Mouse (Mus musculus): ENCODE measurements around the gene Npsr1. TPM values are rescaled to one million over a fixed set of nuclear protein-coding genes. Genes with fewer than 3 reads are reported as not detected.

The Npsr1 gene
- polyA plus RNA-seq, 1 experiment from 2014 or later: not detected

DNA sequence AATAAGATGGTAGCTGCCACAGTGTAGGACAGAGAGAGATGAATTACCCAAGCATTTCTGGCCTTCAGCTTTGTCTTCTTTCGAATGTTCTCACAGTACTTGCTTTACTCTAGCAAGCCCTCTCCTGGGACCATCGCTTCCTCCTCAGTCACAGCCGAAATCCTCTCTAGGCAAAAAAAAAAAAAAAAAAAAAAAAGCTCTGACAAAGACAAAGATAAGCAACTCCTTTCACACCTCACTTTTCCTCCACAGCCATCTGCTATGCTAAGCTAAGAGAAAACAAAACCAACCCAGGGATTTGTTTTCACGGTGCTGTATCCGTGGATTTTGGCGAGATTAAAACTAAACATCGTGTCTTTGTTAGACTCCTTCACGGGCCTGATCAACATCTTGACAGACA, 156.4 kb downstream of the Npsr1 start:
- WGBS: 69% methylated on average over 8 of the region's 8 CpGs
- Histone ChIP-seq H3K4me2 (no peak overlapping the region), H3K36me3 (no peaks in the 10 kb centered on the region), H3K27me3 (no peaks in the 10 kb centered on the region), H3K9ac (no peak overlapping the region), H3K9me3 (no peaks in the 10 kb centered on the region), H3K4me1 (no peaks in the 10 kb centered on the region), H3K4me3 (no peak overlapping the region), H3K27ac (no peak overlapping the region)
- no peak for ATAC-seq (ENCODE audit: insufficient number of reproducible peaks, low FRiP score, low TSS enrichment, low read depth)

DNA sequence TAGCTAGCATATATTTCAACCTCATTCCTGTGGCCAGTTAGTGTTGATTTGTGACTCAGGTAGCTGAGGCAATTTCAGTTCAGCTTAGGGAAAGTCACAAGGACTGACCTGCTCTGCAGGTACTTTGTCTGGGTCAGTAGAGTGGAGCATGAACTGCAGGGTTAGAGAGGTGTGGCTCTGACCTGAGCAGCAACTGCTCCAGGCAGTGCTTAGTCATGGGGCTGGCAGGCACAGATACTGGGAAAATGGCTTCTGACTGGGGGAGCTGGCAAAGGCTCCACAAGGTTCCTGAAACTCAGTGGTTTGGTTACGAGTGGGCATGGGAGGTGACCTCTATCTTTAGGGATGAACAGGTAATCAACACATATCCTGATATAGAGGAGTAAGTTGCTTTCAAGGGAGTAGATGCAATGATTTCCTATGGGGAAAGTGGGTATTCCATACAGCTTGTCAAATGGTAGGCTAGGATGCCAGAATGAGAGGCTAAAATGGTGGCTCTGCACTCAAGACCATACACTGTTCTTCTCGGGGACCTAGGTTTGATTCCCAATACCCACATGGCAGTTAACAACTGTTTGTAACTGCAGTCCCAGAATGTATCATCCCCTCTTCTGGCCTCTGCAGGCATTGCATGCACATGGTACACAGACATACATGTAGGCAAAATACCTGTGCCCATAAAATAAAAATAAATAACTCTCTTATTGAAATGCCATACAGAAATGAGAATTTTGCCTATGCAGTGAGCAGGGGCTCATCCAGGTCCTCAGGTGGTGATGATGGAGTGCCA, 182.9 kb downstream of the Npsr1 start:
- no peaks in the 10 kb centered on the region for H3K9me3 ChIP-seq
- no peak overlapping the region for H3K4me2 ChIP-seq
- H3K27ac ChIP-seq: no peak overlapping the region
- no peak overlapping the region for H3K9ac ChIP-seq
- H3K36me3 ChIP-seq: no peaks in the 10 kb centered on the region
- WGBS: 91% methylated on average over 2 of the region's 2 CpGs
- no peak overlapping the region for H3K4me3 ChIP-seq
- ATAC-seq (ENCODE audit: insufficient number of reproducible peaks, low FRiP score, low TSS enrichment, low read depth): no peak
- H3K4me1 ChIP-seq: no peaks in the 10 kb centered on the region
- H3K27me3 ChIP-seq: no peaks in the 10 kb centered on the region

DNA sequence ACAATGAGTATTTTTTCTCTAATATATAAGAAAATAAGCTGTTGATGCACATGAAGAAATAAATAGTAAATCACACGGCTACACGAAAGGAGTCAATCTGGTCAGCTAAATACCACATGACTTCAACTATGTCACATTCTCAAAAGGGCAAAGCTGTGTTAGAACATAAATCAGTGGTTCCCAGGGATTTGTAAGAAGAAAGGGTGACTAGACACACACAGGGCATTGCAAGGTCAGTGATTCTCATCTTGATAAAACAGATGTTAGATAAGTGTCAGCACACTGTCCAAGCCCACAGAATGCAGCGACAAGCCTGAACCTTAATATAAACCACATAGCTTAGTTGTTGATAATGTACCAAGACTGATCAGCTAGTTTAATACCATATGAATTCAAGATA, 184.8 kb downstream of the Npsr1 start:
- Histone ChIP-seq H3K4me1 (no peaks in the 10 kb centered on the region), H3K4me2 (no peak overlapping the region), H3K27me3 (no peaks in the 10 kb centered on the region), H3K4me3 (no peak overlapping the region), H3K36me3 (no peaks in the 10 kb centered on the region), H3K9ac (no peak overlapping the region), H3K27ac (no peak overlapping the region), H3K9me3 (no peaks in the 10 kb centered on the region)
- 70% methylated on average over 3 of the region's 3 CpGs for WGBS
- ATAC-seq (ENCODE audit: insufficient number of reproducible peaks, low FRiP score, low TSS enrichment, low read depth): no peak

DNA sequence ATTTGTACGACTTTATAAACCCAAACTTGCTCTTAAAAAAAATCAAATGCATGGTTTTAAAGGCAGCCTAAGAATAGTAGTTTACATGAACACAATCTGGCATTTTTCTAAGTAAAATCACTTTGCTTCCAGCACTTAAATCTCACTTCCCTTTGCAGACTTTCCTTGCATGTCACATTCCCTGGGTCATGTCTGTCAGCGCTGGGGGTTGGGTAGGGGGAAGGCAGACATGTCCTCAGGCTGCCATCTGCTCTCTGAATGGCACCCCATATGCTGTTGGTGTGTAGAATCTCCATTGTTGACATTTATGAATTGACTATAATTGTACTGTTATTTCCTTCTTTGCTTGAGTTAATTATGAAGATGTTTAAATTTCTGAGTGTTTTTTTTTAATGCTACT, 185.3 kb downstream of the Npsr1 start:
- Histone ChIP-seq H3K9ac (no peak overlapping the region), H3K4me1 (no peaks in the 10 kb centered on the region), H3K4me3 (no peak overlapping the region), H3K9me3 (no peaks in the 10 kb centered on the region), H3K4me2 (no peak overlapping the region), H3K27me3 (no peaks in the 10 kb centered on the region), H3K27ac (no peak overlapping the region), H3K36me3 (no peaks in the 10 kb centered on the region)
- 63% methylated on average over 2 of the region's 2 CpGs for WGBS
- ATAC-seq (ENCODE audit: insufficient number of reproducible peaks, low FRiP score, low TSS enrichment, low read depth): no peak

DNA sequence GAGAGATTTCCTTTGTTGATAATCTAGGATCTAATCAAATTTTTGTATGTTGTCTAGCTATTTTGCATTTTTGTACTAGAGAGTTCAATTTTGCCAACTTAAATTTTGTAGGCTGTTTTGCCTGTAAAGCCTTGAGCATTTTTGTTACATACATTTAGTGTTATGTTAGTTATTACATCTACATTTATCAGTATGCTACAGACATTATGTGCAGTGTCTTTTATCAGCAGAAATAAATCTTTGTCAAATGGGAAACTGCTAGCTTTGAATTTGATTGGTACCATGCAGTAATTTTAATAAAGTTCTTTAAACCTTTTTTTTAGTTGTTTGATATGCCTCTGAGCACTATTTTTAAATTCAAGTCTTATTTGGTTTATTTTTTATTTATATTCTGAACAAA, 185.7 kb downstream of the Npsr1 start:
- H3K4me1 ChIP-seq: no peaks in the 10 kb centered on the region
- H3K4me2 ChIP-seq: no peak overlapping the region
- no peak overlapping the region for H3K9ac ChIP-seq
- H3K36me3 ChIP-seq: no peaks in the 10 kb centered on the region
- no peaks in the 10 kb centered on the region for H3K9me3 ChIP-seq
- no peak overlapping the region for H3K27ac ChIP-seq
- no peak for ATAC-seq (ENCODE audit: insufficient number of reproducible peaks, low FRiP score, low TSS enrichment, low read depth)
- no peaks in the 10 kb centered on the region for H3K27me3 ChIP-seq
- H3K4me3 ChIP-seq: no peak overlapping the region

DNA sequence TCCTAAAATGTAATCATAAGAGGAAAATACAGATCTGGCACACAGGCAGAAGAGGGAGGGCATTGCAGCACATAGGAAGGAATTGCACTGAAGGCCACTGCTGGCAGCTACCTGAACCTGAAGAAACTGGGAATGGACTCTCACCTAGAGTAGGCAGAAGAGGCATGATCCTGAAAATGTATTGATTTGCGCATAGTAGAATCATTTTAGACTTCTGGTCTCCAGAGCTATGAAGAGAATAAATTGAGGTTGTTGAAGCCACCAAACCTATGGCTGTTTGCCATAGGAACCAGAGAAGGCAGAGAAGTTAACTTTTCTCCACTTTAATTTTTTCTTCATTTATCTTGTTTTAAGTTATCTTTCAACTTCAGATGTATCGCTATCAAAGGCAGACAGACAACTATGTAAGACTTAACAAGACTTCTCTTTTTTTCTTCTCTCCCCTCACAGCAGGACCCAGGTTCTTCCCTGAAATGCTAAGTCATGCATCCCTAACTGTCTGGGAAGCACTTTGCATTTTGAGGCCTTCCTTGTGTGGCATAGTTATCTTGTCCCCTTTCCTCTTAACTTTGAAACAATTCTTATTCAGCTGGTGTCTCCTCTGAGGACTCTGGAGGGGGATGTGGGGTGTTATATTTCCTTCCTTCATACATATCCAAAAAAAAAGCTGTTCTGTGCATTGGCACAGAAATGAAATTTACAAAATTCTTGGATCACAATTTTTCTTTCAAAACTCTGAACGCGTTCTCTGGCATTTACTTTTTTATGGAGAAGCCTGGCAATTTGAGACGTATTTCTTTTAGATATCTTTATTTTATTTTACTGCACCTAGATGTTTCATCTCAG, 186.7 kb downstream of the Npsr1 start:
- WGBS: 76% methylated on average over 5 of the region's 5 CpGs
- Histone ChIP-seq H3K36me3 (no peaks in the 10 kb centered on the region), H3K9me3 (no peaks in the 10 kb centered on the region), H3K4me1 (no peaks in the 10 kb centered on the region), H3K27ac (no peak overlapping the region), H3K27me3 (no peaks in the 10 kb centered on the region), H3K4me3 (no peak overlapping the region), H3K4me2 (no peak overlapping the region), H3K9ac (no peak overlapping the region)
- ATAC-seq (ENCODE audit: insufficient number of reproducible peaks, low FRiP score, low TSS enrichment, low read depth): no peak

DNA sequence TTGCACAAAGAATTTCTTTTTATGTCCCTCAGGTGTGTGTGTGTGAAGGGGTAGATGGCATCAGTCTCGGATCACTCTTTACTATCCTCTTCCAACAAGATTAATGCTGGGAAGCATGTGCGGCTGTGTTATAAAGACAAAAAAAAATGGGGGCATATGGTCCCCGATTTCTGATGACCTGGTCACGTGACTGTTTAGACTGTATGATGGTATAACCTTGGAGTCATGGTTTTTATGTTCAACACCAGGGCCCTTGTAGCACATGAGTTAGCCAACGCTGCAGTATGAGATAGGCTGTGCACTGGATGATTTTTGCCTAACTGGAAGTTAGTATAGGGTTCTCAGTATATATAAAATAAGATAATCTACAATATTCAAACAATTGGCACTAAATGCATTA, 187.6 kb downstream of the Npsr1 start:
- no peaks in the 10 kb centered on the region for H3K36me3 ChIP-seq
- no peak overlapping the region for H3K4me3 ChIP-seq
- ATAC-seq (ENCODE audit: insufficient number of reproducible peaks, low FRiP score, low TSS enrichment, low read depth): no peak
- WGBS: 89% methylated on average over 5 of the region's 5 CpGs
- H3K4me2 ChIP-seq: no peak overlapping the region
- H3K9ac ChIP-seq: no peak overlapping the region
- no peaks in the 10 kb centered on the region for H3K9me3 ChIP-seq
- no peak overlapping the region for H3K27ac ChIP-seq
- H3K4me1 ChIP-seq: no peaks in the 10 kb centered on the region
- no peaks in the 10 kb centered on the region for H3K27me3 ChIP-seq

DNA sequence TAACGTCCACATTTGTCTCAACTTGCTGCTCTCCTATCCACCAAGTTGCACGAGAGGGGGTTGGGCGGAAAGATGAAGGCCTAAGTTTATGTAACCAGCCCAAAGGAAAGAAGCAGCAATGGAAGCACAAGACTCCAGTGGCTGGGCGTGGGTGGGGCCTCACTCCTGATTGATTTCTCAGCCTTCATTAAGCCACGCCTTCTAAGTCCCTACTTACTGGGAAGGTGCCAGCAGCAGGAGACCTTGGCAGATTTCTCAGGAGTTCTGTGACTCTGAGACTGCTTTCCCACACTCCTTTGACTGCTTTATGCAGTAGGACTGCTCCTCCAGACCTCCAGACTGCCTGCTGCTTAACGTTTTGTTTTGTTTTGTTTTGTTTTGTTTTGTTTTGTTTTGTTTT, 193.6 kb downstream of the Npsr1 start:
- H3K9me3 ChIP-seq: no peaks in the 10 kb centered on the region
- 35% methylated on average over 6 of the region's 6 CpGs for WGBS
- no peaks in the 10 kb centered on the region for H3K36me3 ChIP-seq
- H3K4me3 ChIP-seq: no peak overlapping the region
- H3K27ac ChIP-seq: no peak overlapping the region
- no peak overlapping the region for H3K4me2 ChIP-seq
- H3K9ac ChIP-seq: no peak overlapping the region
- H3K4me1 ChIP-seq: no peaks in the 10 kb centered on the region
- H3K27me3 ChIP-seq: no peaks in the 10 kb centered on the region
- no peak for ATAC-seq (ENCODE audit: insufficient number of reproducible peaks, low FRiP score, low TSS enrichment, low read depth)

DNA sequence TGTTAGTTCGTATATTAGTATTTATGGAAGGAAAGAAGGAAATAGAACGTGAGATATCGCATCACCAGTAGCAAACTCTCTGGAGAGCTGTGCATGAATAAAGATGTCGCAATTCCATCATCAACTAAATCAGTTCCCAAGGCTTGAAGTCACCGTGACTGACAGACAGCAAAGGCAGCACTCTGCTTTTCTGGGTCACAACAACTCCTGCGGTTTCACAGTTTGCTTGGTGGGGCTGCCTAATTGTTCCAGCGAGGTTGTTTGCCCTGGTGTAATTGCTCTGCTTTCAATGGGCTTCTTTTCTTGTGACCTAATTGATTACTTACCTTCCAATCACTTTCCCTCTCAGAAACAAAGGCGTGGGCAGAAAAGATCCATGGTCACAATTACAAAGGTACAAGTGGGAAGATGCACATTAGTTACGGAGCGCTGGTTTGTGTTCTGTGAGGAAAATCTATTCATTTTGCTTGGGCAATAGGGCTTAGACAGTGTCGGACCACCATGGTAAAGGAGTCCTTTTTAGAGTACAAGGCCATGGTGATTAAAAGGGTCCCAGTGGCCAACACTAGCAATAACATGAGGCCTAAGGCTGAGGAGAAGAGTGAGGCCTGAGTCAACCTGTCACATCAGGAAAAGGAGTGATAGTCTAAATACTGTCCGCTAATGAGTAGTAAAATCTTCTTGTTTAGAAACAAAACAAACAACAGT, 195.6 kb downstream of the Npsr1 start:
- 62% methylated on average over 12 of the region's 12 CpGs for WGBS
- Histone ChIP-seq H3K9ac (no peak overlapping the region), H3K36me3 (no peaks in the 10 kb centered on the region), H3K27ac (no peak overlapping the region), H3K27me3 (no peaks in the 10 kb centered on the region), H3K4me1 (no peaks in the 10 kb centered on the region), H3K4me3 (no peak overlapping the region), H3K9me3 (no peaks in the 10 kb centered on the region), H3K4me2 (no peak overlapping the region)
- no peak for ATAC-seq (ENCODE audit: insufficient number of reproducible peaks, low FRiP score, low TSS enrichment, low read depth)

DNA sequence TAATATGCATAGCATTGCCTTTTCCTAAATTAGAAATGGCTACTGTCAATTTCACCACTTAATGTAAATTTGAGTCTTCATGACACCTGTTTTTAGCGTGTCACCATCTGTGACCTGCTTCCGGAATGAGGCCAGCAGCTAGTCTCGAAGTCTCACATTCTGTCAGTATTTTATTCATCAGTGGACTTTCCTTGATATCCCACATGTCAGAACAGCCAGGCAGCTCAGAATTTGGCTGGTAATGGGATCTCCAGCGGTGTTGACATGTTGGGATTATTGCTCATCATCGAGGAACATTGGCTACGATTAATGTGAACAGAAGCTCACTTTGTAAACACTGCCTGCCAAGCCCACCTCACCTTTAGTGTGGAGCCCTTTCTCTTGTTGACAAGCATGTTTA, 205.1 kb downstream of the Npsr1 start:
- H3K4me1 ChIP-seq: no peaks in the 10 kb centered on the region
- no peak overlapping the region for H3K4me2 ChIP-seq
- no peak for ATAC-seq (ENCODE audit: insufficient number of reproducible peaks, low FRiP score, low TSS enrichment, low read depth)
- 88% methylated on average over 6 of the region's 6 CpGs for WGBS
- no peaks in the 10 kb centered on the region for H3K27me3 ChIP-seq
- H3K27ac ChIP-seq: no peak overlapping the region
- H3K9me3 ChIP-seq: no peaks in the 10 kb centered on the region
- H3K9ac ChIP-seq: no peak overlapping the region
- no peak overlapping the region for H3K4me3 ChIP-seq
- no peaks in the 10 kb centered on the region for H3K36me3 ChIP-seq

DNA sequence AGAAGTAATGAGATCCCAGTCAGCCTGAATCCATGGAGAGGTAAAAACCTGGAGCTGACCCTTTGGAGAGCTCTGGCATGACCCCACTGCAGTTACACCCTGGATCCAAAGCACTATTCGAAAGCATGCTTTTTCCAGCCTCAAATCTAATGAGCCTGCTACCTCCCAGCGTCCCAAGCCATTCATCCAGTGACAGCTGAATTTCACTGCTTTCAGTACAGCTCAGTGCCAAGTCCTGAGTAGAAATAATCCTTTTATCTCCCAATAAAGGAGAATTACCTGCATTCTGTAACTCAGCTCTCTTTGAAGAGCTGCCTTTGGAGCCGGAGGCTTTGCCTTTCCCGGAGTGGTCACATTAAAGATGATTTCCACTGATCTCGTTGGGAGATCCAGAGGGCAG, 209.2 kb downstream of the Npsr1 start:
- no peak overlapping the region for H3K27ac ChIP-seq
- no peak overlapping the region for H3K4me3 ChIP-seq
- H3K9ac ChIP-seq: no peak overlapping the region
- H3K9me3 ChIP-seq: no peaks in the 10 kb centered on the region
- H3K4me1 ChIP-seq: no peaks in the 10 kb centered on the region
- 33% methylated on average over 5 of the region's 5 CpGs for WGBS
- H3K4me2 ChIP-seq: no peak overlapping the region
- H3K27me3 ChIP-seq: no peaks in the 10 kb centered on the region
- no peak for ATAC-seq (ENCODE audit: insufficient number of reproducible peaks, low FRiP score, low TSS enrichment, low read depth)
- no peaks in the 10 kb centered on the region for H3K36me3 ChIP-seq

DNA sequence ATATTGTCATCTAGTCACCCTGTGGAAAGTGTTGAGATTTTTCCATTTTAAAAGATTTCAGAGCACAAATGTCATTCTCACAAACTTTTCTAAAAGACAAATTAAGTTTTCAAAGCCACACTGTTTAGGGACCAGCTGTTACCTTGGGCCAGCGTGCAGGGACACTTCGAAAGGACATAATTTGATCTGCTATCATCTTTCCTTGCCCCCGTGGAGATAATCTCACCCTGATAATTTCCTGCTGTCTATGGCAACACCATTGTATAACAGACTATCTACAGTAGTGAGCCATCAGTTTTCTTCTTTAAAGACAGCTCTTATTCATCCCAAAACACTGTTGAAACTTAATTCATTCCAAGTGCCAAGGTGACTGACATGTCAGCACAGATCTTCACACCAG, 209.6 kb downstream of the Npsr1 start:
- no peaks in the 10 kb centered on the region for H3K27me3 ChIP-seq
- no peak overlapping the region for H3K27ac ChIP-seq
- H3K4me2 ChIP-seq: no peak overlapping the region
- no peak overlapping the region for H3K4me3 ChIP-seq
- WGBS: 53% methylated on average over 3 of the region's 3 CpGs
- ATAC-seq (ENCODE audit: insufficient number of reproducible peaks, low FRiP score, low TSS enrichment, low read depth): no peak
- H3K36me3 ChIP-seq: no peaks in the 10 kb centered on the region
- no peaks in the 10 kb centered on the region for H3K4me1 ChIP-seq
- H3K9me3 ChIP-seq: no peaks in the 10 kb centered on the region
- H3K9ac ChIP-seq: no peak overlapping the region

Data from limb, embryonic 15.5 days (tissue).